Mouse (Mus musculus) spleen, postnatal 14 days (tissue): ENCODE results near the gene Enox1.

Experiments used
- DNase-seq, 2 experiments: peaks; one replicate each; pipeline ENCODE4 v3.0.0; 2021 to 2022; ENCODE audit warnings: low spot score in 2 of 2

Gene Enox1

DNA sequence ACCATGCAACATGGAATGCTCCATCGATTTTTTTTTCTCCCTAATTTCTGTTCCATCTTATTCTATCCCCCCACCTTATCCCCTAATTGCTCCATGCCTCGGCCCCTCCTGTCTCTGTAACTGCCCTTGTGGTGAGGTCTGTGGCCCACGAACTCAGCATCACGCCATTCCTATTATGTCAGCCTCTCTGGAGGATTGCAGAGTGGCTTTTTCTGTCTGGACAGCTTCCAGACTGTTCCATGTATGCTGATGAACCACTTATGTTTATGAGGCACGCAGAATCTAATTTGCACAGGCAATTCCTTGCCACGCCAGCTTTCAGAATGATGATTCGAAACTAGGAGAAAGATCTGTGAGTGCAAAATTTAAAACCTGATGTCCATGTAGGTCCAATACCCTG, 521.4 kb downstream of the Enox1 start:
- no peak for DNase-seq

DNA sequence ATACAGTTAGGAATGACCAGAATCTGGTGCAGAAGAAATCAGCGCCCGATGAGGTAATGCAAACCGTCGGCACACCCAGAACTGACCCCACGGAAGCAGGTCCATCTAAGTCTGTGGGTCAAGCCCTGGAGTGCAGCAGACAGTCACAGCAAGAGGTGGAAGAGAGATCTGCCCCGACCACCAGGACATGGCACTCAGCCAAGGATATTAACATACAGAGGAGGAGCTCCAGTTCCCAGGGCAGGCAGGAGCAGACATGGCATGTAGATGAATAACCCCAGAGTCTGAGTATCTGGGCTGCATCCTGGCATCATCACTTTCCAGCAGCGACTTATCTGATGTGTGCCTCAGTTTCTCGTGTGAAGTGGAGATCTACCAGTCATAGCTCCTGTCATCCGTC, 523.3 kb downstream of the Enox1 start:
- DNase-seq = no peak

DNA sequence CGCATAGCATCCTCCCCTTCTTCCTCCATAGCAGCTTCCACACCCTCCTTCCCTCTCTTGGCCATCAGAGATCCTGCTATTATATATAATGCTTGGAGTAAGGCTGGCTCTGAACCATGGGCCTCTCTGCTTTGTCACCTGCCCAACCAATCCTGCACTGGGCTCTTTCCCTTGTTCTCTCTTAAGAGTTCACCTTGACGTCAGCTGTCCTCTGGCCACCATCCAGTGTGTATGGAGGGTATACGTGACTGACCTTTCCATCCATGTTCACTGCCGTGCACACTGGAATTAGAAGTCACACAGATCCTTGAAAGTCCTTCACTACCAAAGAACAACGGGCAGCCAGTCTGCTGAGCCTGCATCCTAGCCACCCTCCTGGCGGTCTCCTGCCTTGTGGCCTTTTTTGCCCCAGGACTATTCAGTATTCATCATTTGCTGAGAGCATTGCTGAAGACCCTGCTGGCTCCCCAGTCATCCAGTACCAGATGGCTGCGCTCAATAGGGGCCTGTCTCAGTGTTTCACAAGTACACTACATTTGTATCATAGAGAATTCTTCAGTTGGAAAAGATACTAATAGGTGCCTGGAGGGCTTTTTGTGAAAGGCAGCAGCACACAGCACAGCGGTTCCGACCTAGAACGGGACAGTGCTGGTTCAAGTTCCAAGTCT, 526.5 kb downstream of the Enox1 start:
- no peak for DNase-seq

DNA sequence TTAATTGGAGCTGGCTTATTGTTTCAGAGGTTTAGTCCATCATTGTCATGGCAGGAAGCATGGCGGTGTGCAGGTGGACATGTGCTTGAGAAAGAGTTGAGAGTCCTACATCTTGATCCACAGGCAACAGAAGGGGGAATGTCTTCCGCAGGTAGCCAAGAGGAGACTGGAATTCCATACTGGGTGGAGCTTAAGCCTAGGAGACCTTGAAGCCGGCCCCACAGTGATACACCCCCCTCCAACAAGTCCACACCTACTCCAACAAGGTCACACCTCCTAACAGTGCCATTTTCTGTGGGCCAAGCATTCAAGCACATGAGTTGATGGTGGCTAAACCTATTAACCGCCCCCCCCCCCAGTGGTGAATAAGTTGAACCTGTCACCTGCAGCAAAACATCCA, 533.3 kb downstream of the Enox1 start:
- DNase-seq = no peak

DNA sequence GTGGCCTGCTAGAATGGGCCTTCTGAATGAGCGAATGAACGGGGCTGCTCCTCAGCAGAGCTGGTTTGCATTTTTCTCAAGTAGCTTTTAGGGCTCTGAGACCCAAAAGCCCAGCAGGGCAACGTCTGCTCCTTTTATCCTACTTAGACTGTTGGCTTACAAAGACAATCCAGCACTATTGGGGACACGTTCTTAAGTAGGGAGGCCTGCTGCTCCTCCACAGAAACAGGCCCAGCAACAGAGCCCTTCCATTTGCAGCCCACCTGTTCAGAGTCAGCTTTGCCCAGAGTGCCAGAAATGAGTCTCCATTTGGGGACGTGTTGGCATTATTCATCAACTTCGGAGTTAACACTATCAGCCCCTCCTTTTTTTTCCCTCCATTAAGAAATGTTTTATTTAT, 548.4 kb downstream of the Enox1 start:
- DNase-seq = no peak

DNA sequence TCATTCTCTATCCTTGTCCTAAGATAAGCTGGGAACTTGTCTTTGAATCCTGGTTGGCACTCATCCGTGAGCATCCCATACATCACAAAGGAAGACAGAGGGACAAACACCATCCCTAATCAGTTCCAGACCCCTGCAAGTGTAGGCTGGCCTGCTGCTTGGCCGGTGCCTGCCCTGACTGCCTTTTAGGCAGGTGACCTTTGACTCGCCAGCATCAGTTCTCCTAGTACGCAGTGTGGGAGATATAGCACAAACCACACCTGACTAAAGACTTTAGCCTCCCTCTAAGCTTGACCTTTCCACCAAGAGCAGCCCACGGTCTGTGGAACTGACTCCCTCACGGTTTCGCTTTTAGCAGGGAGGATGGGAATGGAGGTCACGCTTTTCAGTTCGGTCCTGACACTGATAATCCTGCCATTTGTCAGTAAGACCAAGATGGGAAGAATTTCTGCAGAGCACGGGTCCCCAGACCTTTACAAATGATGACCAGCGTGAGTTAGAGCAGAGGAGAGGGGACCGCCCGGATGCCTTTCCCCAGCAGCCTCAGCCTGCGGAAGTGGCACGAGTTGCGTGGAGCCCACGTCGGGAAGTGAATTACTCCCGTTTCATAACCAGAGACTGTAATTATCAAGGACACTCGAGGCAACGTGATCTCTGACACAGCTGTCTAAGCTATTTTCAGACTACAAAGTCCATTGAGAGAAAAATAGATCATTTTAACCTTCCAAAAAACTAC, 550.1 kb downstream of the Enox1 start:
- no peak for DNase-seq

DNA sequence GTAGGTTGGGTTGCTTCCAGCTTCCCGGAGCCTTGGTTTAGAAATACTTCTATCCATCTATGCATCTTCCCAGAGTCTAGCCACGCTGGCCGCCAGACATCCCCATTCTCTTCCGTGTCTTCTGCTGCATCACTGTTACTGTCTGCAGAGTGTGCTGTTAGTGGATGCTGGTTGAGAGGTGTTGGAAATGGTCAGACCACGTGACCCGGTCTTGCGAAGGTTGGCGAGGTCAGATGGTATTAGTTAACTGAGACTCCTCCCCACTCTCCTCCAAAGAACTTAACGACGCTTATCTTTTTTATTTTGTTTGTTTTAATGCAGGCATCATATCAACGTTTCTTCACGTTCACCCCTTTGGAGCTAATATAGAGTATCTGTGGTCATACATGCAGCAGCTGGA, 550.7 kb downstream of the Enox1 start:
- DNase-seq = no peak

DNA sequence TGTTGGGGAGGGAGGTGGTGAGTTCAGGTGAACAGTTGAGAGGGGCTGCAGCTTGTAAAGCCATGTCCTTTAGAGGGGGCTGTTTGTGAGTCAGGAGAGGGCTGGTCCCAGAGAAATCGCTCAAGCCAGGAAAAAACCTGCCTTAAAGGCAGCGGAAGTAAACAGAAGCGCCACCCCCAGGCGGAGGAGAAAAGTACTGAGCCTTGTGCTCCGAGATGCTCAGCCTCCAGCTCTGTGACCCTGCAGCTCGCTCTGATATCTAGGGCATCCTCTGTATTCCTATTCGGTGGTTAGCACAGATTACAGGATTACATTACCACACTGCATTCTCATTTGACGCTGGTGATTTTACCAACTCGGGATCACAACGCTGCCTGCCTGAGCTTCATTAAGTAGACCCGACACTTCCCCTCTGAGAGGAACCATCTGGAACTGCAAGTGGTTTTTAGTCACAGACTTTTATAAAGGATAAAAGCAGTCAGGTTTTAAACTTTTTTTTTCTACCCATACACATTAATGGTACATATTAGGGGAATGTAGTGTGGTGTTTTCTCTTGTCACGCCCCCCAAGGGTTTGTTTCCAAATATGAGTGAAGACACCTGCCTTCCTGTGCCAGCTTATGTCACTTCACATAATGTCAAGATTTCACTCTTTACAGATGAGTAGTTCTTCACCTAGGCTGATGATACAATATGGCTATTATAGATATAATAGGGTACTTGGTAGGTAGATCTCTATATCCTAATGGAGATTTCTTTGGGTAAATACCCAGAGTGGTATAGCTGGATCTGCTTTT, 552.0 kb downstream of the Enox1 start:
- DNase-seq = no peak

DNA sequence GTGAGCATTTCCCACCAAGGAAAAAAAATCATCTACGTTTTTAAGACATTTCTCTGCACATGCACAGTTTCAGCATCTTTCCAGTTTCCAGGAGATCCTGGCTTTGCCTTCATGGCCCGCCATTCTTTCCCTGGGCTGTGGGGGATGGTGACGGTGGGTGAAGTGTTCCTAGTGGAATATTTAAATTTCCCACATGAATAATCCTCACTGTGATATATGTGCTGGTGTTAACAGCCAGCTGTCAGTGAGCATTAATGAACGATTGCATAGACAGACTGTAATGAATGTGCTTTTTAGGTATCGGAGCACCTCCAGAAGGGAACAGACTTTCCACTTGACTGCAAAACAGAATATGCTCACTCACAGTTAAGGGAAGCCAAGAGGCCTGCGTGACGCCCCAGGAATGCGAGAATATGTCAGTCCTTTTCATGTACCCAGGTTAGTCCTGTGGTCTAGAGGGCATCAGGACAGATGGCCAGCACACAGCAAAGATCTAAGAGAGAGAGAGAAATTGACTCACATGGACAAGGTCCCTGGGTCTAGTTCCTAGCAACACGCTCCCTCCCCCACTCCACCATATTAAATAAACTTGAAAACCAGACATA, 558.5 kb downstream of the Enox1 start:
- DNase-seq = no peak

DNA sequence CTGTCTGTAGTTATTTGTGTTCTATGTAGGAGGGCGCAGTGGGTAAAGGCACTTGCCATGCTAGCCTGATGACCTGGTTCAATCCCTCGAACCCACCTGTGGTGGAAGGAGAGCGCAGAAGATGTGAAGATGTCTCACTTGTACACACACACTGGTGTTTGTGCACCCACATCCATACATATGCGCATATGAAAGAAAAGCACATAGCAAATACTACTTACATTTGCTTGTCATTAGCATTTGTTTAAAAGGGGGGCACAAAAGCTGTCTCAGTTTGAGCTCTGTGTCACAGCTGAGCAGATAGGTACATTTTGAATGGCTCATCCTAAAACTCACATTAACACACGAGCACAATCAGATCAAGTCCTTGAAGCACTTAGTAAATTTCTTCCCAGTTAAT, 560.4 kb downstream of the Enox1 start:
- DNase-seq = no peak

DNA sequence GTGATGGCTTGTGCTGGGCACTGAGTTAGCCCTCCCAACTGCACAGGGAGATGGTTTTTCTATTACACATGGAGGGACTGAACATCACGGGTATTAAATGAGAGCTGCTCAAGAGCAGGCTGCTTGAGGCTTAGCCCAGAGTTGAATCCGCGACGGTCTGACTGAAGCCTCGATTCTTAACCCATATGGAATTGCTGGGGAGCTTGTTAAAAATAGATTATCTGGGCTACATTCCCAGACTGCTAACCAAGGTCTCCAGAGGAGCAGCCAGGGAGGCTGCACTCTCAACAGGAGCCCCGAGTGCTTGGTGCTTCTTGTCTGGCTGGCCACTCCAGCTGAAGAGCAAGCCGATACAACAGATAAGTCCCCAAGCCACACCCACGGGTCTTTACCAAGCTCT, 562.3 kb downstream of the Enox1 start:
- no peak for DNase-seq

DNA sequence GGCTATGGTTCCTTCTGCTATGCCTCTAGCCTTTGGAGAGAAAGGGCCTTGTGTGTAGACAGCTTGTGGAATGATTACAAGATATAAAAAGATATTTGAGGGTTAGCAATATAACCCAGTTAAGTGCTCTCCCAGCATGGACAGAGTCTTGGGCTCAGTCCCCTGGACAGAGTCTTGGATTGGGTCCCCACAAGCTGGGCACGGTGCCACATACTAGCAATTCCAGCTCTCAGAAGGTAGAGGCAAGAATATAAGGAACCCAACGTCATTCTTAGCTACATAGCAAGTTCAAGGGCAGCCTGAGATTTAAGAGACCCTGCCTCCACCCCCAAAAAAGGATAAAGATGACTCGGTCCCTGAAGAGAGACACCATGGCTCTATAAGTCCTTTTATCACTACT, 581.5 kb downstream of the Enox1 start:
- no peak for DNase-seq

DNA sequence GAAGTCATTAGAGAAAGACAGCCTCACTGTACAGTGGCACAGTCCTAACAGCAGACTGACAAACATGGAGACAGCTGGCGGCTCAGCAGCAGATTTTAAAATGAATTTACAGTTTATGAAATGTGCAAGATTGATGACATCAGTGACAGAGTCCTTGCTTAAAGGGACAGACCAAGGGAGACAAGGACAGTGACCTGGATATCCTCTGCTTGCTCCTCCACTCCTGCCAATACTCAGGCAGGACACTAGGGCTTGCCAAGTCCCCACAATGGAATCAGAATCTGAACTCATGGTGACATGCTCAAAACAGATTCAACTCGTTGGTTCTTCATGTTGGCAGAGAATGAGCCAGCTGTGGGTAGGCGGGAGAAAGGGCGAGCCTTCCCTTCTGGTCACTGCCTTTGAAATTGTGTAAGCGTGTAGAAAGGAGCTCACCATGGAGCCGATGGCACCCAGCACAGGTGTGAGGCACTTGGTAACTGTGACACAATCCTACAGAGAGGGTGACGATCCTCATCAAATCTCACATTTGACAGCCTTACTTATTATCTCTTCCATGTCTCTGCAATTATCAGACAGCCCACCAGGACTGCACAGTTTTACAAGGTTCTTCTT, 582.3 kb downstream of the Enox1 start:
- DNase-seq = no peak

DNA sequence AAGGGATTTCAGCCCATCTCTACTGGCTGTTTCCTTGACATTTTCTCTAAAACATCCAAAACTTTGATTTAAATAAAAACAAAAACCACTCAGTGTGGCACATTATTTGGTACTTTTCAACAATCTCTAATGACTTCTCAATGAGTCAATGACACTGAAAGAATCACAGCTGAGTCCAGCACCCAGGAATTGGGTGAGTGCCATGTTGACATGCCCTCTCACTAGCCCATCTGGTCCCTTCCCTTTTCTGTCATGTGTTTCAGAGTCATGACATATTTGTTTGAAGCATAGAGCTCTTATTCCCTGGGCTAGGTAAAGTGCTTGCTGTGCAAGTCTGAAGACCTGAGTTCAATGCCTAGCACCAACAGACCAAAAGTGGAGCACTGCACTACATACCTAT, 582.8 kb downstream of the Enox1 start:
- DNase-seq = no peak

DNA sequence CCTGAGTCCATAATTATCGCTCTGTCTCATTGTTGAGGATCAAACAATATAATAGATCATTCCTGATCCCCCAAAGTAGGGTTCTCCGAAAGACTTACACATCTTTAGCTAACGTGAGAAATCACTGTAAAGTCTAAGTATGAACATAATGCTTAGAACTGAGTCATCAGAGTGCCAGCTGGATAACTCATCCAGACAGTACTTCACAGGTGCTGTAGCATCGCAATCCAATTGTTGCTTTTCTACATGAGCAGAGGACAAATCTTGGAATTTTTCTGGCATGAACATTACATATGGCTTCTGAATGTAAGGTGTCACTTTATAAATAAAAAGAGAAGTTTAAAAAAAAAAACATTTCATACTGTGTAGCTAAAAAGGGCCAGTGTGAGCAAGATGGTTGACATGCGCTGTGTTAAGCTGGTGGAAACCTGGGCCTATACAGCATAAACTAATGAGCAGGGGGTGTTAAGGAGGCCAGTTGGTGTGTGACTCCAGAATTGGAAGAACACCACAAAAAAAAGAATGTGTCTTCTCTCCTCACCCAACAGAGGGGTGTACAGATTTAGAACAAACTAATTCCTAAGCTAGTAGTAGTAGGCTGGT, 588.2 kb downstream of the Enox1 start:
- no peak for DNase-seq

DNA sequence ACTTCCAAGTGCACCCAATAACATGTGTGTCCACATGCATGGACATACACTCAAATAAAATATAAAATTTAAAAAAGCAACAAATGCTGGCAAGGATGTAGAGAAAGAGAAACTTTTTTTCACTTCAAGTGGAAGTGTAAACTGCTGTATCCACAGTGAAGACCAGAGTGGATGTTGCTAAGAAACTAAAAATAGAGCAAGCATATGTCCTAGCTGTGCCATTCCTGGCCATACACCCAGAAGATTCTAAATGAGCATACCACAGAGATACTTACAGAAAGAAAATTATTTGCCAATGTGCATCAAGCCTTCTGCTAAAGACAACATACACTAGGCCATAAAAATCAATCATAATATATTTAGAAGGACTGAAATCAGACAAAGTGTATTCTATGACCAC, 592.4 kb downstream of the Enox1 start:
- DNase-seq = no peak
